Mouse (Mus musculus): ENCODE results near the gene Ubl3. TPM values are rescaled to one million over a fixed set of nuclear protein-coding genes. Genes with fewer than 3 reads are reported as not detected.
A peak's percentile ranks its signal among the peaks of the same experiment; 100 is the strongest.

Gene Ubl3
- polyA plus RNA-seq, 1 experiment from 2014 or later, result 104 TPM

DNA sequence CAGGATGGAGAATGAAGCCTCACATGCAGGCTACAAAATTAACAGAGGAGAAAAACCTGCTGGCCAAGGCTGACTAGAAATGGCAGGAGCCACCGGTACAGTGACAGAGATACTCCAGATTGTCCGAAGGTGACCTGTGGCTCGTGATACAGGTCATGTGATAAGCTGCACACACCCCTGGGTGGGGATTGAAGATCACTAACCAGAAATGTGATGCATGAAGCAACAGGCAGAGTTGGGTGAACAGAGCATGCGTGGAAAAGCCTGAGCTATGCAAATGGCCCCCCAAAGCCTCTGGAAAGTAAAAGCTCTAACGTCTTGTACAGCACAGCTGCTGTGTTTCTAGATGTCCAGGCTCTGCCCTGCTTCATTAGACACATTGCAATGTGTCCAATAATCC, 3.9 kb upstream of the Ubl3 start:
- Histone ChIP-seq H3K27me3 (ENCODE audit: insufficient read depth, low read length) (no peaks in the 10 kb centered on the region), H3K36me3 (ENCODE audit: insufficient read depth, low read length) (no peaks in the 10 kb centered on the region), H3K9ac (ENCODE audit: low read depth, low read length) (no peak overlapping the region), H3K4me3 (replicated peaks; ENCODE audit: low read depth, low read length) (no peak overlapping the region), H3K4me1 (replicated peaks; ENCODE audit: insufficient read depth, low read length) (0 out of 2 replicates have a peak, but pooled peaks cover 3% of the 10 kb centered on the region), H3K27ac (no peak overlapping the region), H3K4me2 (ENCODE audit: low read length) (no peak overlapping the region), H3K9me3 (replicated peaks; ENCODE audit: low read length) (no peaks in the 10 kb centered on the region)
- WGBS, result 50% methylated on average over 5 of the region's 5 CpGs
- ATAC-seq (replicated peaks; ENCODE audit: low FRiP score, low read depth) (no peak), DNase-seq (ENCODE audit: low spot score) (no peak)
- no peak for TF ChIP-seq CTCF (IDR thresholded peaks at IDR 0.05; ENCODE audit: low read depth)

DNA sequence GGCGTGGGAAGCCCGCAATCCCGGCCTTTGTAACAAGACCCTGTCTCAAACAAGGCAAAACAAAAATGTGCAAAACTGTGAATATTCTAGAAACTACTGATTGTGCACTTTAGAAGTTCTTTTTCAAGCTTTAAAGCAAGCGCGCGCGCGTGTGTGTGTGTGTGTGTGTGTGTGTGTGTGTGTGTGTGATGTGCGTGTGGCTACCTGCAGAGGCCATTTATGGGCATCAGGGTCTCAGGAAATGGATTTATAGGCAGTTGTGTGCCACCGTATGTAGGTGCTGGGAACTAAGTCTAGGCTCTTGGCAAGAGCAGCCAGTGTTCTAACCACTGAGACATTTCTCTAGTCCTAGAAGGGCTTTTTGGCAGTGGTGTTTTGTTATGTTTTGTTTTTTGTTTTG, 2.6 kb upstream of the Ubl3 start:
- H3K4me2 ChIP-seq (ENCODE audit: low read length), result no peak overlapping the region
- H3K27ac ChIP-seq, result no peak overlapping the region
- H3K9me3 ChIP-seq (replicated peaks; ENCODE audit: low read length), result no peaks in the 10 kb centered on the region
- H3K9ac ChIP-seq (ENCODE audit: low read depth, low read length), result no peak overlapping the region
- 81% methylated on average over 10 of the region's 10 CpGs for WGBS
- DNase-seq (ENCODE audit: low spot score) (no peak), ATAC-seq (replicated peaks; ENCODE audit: low FRiP score, low read depth) (no peak)
- H3K27me3 ChIP-seq (ENCODE audit: insufficient read depth, low read length), result no peaks in the 10 kb centered on the region
- no peak for TF ChIP-seq CTCF (IDR thresholded peaks at IDR 0.05; ENCODE audit: low read depth)
- H3K4me3 ChIP-seq (replicated peaks; ENCODE audit: low read depth, low read length), result no peak overlapping the region
- H3K36me3 ChIP-seq (ENCODE audit: insufficient read depth, low read length), result no peaks in the 10 kb centered on the region
- peaks cover 7% of the 10 kb centered on the region; the same call in 1 of the 2 replicates for H3K4me1 ChIP-seq (replicated peaks; ENCODE audit: insufficient read depth, low read length)

DNA sequence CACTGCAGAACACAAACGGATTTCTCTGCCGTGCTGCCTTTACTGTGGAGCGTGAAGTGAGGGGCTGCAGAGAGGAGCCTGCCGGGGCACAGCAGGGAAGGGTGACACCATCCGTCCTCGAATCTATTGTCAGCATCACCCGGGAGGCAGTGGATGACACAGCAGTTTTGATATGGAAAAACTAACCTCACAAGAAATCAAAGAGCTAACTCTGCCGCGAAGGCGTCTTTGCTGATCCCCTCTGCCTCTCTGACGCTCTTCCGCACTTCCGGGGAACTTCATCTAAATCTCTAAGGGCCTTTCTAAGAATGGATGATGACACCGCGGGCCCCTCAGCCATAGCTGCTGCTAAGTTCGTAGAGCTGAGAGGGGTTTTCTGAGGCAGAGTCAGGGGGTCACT, 2.1 kb upstream of the Ubl3 start:
- 12% methylated on average over 16 of the region's 16 CpGs for WGBS
- no peak for DNase-seq (ENCODE audit: low spot score)
- H3K9ac ChIP-seq (ENCODE audit: low read depth, low read length), result no peak overlapping the region

DNA sequence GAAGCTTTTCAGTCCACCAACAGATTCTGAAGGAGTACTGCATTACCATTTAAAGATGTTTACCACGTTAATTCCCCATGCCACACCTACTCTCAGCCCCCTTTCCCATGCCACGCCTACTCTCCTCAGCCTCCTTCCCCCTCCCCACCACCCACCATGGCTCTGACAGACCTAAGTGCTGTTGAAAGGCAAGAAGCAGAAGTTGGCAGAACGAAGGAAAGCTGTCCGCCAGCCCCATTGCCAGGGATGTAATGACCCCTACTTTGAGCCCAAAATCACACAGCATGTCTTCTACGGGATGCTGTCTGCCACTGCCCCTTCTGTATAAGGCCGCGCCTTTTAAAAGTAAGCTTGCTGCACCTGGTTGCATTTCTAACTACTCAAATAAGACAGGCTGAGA, 1.7 kb upstream of the Ubl3 start:
- H3K36me3 ChIP-seq (ENCODE audit: insufficient read depth, low read length), result no peaks in the 10 kb centered on the region
- no peak overlapping the region for H3K9ac ChIP-seq (ENCODE audit: low read depth, low read length)
- no peak for DNase-seq (ENCODE audit: low spot score)
- no peak overlapping the region for H3K27ac ChIP-seq
- no peak overlapping the region for H3K4me3 ChIP-seq (replicated peaks; ENCODE audit: low read depth, low read length)
- no peaks in the 10 kb centered on the region for H3K9me3 ChIP-seq (replicated peaks; ENCODE audit: low read length)
- 31% methylated on average over 7 of the region's 7 CpGs for WGBS
- peak overlapping the region; percentile 16 for H3K4me2 ChIP-seq (ENCODE audit: low read length)
- no peak for ATAC-seq (replicated peaks; ENCODE audit: low FRiP score, low read depth)
- H3K4me1 ChIP-seq (replicated peaks; ENCODE audit: insufficient read depth, low read length), result peaks cover 12% of the 10 kb centered on the region; the same call in 1 of the 2 replicates
- no peaks in the 10 kb centered on the region for H3K27me3 ChIP-seq (ENCODE audit: insufficient read depth, low read length)
- no peak for TF ChIP-seq CTCF (IDR thresholded peaks at IDR 0.05; ENCODE audit: low read depth)

More for the DNA sequence above, 2.1 kb upstream of the Ubl3 start:
- no peak overlapping the region for H3K4me3 ChIP-seq (replicated peaks; ENCODE audit: low read depth, low read length)
- H3K4me1 ChIP-seq (replicated peaks; ENCODE audit: insufficient read depth, low read length), result peaks cover 10% of the 10 kb centered on the region; the same call in 1 of the 2 replicates
- no peak overlapping the region for H3K27ac ChIP-seq
- no peaks in the 10 kb centered on the region for H3K36me3 ChIP-seq (ENCODE audit: insufficient read depth, low read length)
- no peaks in the 10 kb centered on the region for H3K27me3 ChIP-seq (ENCODE audit: insufficient read depth, low read length)
- H3K9me3 ChIP-seq (replicated peaks; ENCODE audit: low read length), result no peaks in the 10 kb centered on the region
- ATAC-seq (replicated peaks; ENCODE audit: low FRiP score, low read depth), result no peak
- no peak for TF ChIP-seq CTCF (IDR thresholded peaks at IDR 0.05; ENCODE audit: low read depth)
- H3K4me2 ChIP-seq (ENCODE audit: low read length), result peak overlapping the region; percentile 16

DNA sequence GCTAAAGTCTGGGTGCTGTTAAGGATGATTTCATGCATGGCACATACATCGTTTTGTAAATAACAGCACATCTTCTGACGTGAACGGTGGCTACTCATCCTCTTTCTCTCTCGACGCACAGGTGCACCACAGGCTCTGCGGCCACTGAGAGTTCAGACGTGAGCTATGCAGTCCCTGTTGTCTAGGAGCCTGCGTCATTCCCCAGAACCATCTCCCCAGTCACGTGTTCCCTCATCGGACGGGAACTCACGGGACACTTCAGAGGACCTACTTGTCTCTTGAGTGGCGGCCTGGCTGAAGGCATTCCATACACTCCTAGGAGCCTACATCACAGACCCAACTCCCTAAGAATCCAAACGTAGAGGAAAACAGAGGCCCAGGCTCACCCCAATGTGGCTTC, 1.1 kb upstream of the Ubl3 start:
- H3K4me1 ChIP-seq (replicated peaks; ENCODE audit: insufficient read depth, low read length), result peaks cover 12% of the 10 kb centered on the region; the same call in 1 of the 2 replicates
- WGBS, result 52% methylated on average over 14 of the region's 14 CpGs
- no peak for TF ChIP-seq CTCF (IDR thresholded peaks at IDR 0.05; ENCODE audit: low read depth)
- H3K4me3 ChIP-seq (replicated peaks; ENCODE audit: low read depth, low read length), result no peak overlapping the region
- no peaks in the 10 kb centered on the region for H3K27me3 ChIP-seq (ENCODE audit: insufficient read depth, low read length)
- H3K9me3 ChIP-seq (replicated peaks; ENCODE audit: low read length), result no peaks in the 10 kb centered on the region
- no peak overlapping the region for H3K27ac ChIP-seq
- H3K36me3 ChIP-seq (ENCODE audit: insufficient read depth, low read length), result no peaks in the 10 kb centered on the region
- H3K9ac ChIP-seq (ENCODE audit: low read depth, low read length), result no peak overlapping the region
- ATAC-seq (replicated peaks; ENCODE audit: low FRiP score, low read depth), result no peak
- no peak overlapping the region for H3K4me2 ChIP-seq (ENCODE audit: low read length)
- no peak for DNase-seq (ENCODE audit: low spot score)

DNA sequence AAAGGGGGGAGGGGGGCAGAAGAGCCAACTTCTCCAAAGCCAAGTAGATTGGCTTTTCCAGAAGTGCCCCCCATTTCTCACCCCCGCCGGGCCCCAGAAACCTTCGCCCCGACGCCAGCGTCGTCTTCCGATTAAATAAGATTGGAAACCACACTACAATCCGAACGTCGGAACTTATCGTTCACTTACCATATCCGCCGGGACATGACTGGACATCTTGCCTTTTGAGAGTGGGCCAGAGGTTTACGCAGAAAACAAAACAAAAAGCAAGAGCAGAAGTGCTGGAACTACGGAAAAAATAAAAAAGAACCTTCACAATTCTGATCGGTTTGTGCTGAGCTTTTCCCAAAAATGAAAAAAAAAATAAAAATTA, 839 bp downstream of the Ubl3 start:
- peak; percentile 59 for DNase-seq (ENCODE audit: low spot score)
- Histone ChIP-seq H3K36me3 (ENCODE audit: insufficient read depth, low read length) (no peaks in the 10 kb centered on the region), H3K4me1 (replicated peaks; ENCODE audit: insufficient read depth, low read length) (peaks cover 28% of the 10 kb centered on the region), H3K27me3 (ENCODE audit: insufficient read depth, low read length) (no peaks in the 10 kb centered on the region), H3K9ac (ENCODE audit: low read depth, low read length) (peak overlapping the region; percentile 81), H3K4me2 (ENCODE audit: low read length) (peak overlapping the region; percentile 77), H3K27ac (peak overlapping the region; percentile 97), H3K4me3 (replicated peaks; ENCODE audit: low read depth, low read length) (peak overlapping the region; percentile 78), H3K9me3 (replicated peaks; ENCODE audit: low read length) (no peaks in the 10 kb centered on the region)
- ATAC-seq (replicated peaks; ENCODE audit: low FRiP score, low read depth), result no peak
- no peak for TF ChIP-seq CTCF (IDR thresholded peaks at IDR 0.05; ENCODE audit: low read depth)
- WGBS, result under 1% methylated on average over 17 of the region's 17 CpGs
